Mouse (Mus musculus) erythroblast, embryonic 14.5 days (primary cell): ENCODE measurements around the gene Rreb1.

ENCODE experiments used
- GATA1 ChIP-seq: IDR thresholded peaks from 2 replicates; pipeline ENCODE4 v1.6.1; 2012; ENCODE audit warnings: low read length, inconsistent platforms, mixed read lengths
- TAL1 ChIP-seq: IDR thresholded peaks from 3 replicates; pipeline ENCODE4 v1.6.1; 2012; ENCODE audit warnings: low read length, inconsistent platforms, mixed read lengths

DNA sequence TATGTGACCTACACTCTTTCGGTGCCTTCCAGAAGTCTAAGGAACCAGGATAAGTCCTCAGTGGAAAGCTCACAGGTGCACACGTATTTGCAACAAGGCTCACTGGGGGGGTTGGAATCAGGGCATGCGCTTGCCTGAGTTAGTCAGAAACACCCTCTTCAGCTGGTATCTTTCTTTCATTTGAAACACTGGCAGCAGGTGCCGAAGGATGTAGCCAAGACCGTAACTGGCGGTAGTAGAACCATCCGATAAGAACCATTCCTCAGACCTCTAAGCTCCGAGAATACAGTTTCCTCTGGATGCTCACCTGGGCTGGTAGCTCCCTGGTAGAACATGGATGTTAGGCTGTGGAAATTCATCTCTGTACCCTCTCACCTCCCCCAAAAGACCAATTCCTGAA, 20.6 kb downstream of the Rreb1 start:
- TF ChIP-seq GATA1 = no peak
- TF ChIP-seq TAL1 = no peak
